Mouse (Mus musculus): Measurements from ENCODE around the gene Trmt5. TPM values are rescaled to one million over a fixed set of nuclear protein-coding genes. Genes with fewer than 3 reads are reported as not detected.

Trmt5 gene
- total RNA-seq (2023), result 30.9 TPM

GRCm38 (mm10) chr12:73286287-73287092, at the start of gene Trmt5, which contains the start of gene Slc38a6:
Trmt5 (minus strand) TSS chr12:73286710.
Slc38a6 (plus strand) TSS chr12:73286779.

Other genes with a start within 250 kb of the Trmt5 start
- gene Six1, start 232.8 kb downstream of the Trmt5 start, total RNA-seq (2023), result 0.94 TPM
- 1.2 TPM for gene Six4, start 173.3 kb downstream of the Trmt5 start, total RNA-seq (2023)
- gene Mnat1, start 163.0 kb downstream of the Trmt5 start, total RNA-seq (2023), result 25.3 TPM
- 43.7 TPM for gene Slc38a6, start 69 bp upstream of the Trmt5 start, total RNA-seq (2023)

Data from CD4-positive naive resting alpha-beta T cell, adult 76 days (primary cell).